Mouse (Mus musculus) lung, postnatal 4 days (tissue): ENCODE results near the gene Gm49673.
A peak's percentile ranks its signal among the peaks of the same experiment; 100 is the strongest.
"Not testable (repeated sequence)": the region's sequence is repeated elsewhere in the genome, so short reads cannot be mapped to it uniquely, and the experiment has no call there.

Experiments used
- DNase-seq, 2 experiments: peaks; one replicate each; pipeline ENCODE4 v3.0.0; 2021

The Gm49673 gene

GRCm38 (mm10) chr17:8147439-8148316, at the start of gene Gm49673, which contains the start of gene Rnaset2a:
Gm49673 (minus strand) TSS chr17:8147788.
Rnaset2a (minus strand) TSS chr17:8148097.
- DNase-seq, result peak; percentile 62 to 81

- DNase-seq, result no peak
Measured at GRCm38 (mm10) chr17:8195685-8196376, 48.2 kb upstream of the Gm49673 start.

- DNase-seq, result no peak
Measured at GRCm38 (mm10) chr17:8193678-8194077, 46.1 kb upstream of the Gm49673 start.

GRCm38 (mm10) chr17:8184217-8184616, 36.6 kb upstream of the Gm49673 start:
- DNase-seq, result no peak

- no peak for DNase-seq
Measured at GRCm38 (mm10) chr17:8183815-8184214, 36.2 kb upstream of the Gm49673 start.

GRCm38 (mm10) chr17:8177090-8177489, 29.5 kb upstream of the Gm49673 start:
- DNase-seq, result no peak

GRCm38 (mm10) chr17:8171081-8171480, 23.5 kb upstream of the Gm49673 start:
- DNase-seq, result no peak

- DNase-seq, result no peak
Measured at GRCm38 (mm10) chr17:8170331-8170730, 22.7 kb upstream of the Gm49673 start.

GRCm38 (mm10) chr17:8167436-8167835, 19.8 kb upstream of the Gm49673 start:
- not testable (repeated sequence) for DNase-seq

GRCm38 (mm10) chr17:8166454-8166853, 18.9 kb upstream of the Gm49673 start:
- not testable (repeated sequence) for DNase-seq

GRCm38 (mm10) chr17:8165977-8166376, 18.4 kb upstream of the Gm49673 start:
- not testable (repeated sequence) for DNase-seq

- DNase-seq, result peak; percentile 47 to 61
Measured at GRCm38 (mm10) chr17:8165608-8165945, 18.0 kb upstream of the Gm49673 start.

- peak; percentile 71 to 80 for DNase-seq
Measured at GRCm38 (mm10) chr17:8164701-8165607, 17.4 kb upstream of the Gm49673 start, which contains the start of gene Fgfr1op. Fgfr1op (plus strand) TSS chr17:8165501.

- peak in 1 of 2 experiments; percentile 60 for DNase-seq
Measured at GRCm38 (mm10) chr17:8160969-8161368, 13.4 kb upstream of the Gm49673 start.

GRCm38 (mm10) chr17:8158627-8159026, 11.0 kb upstream of the Gm49673 start:
- DNase-seq, result not testable (repeated sequence)

- not testable (repeated sequence) for DNase-seq
Measured at GRCm38 (mm10) chr17:8155982-8156381, 8.4 kb upstream of the Gm49673 start.

- DNase-seq, result not testable (repeated sequence)
Measured at GRCm38 (mm10) chr17:8155010-8155409, 7.4 kb upstream of the Gm49673 start.

GRCm38 (mm10) chr17:8146931-8147330, 657 bp downstream of the Gm49673 start:
- not testable (repeated sequence) for DNase-seq

GRCm38 (mm10) chr17:8143802-8144673, 3.5 kb downstream of the Gm49673 start:
- peak; percentile 30 to 63 for DNase-seq

GRCm38 (mm10) chr17:8140210-8140609, 7.4 kb downstream of the Gm49673 start:
- not testable (repeated sequence) for DNase-seq

GRCm38 (mm10) chr17:8138116-8138515, 9.5 kb downstream of the Gm49673 start:
- not testable (repeated sequence) for DNase-seq

GRCm38 (mm10) chr17:8130849-8131248, 16.7 kb downstream of the Gm49673 start:
- DNase-seq, result not testable (repeated sequence)
